Mouse (Mus musculus): ENCODE results near the gene Limch1. TPM values are rescaled to one million over a fixed set of nuclear protein-coding genes. Genes with fewer than 3 reads are reported as not detected.

Limch1 gene
- polyA plus RNA-seq, 1 experiment from 2014 or later = 25.1 TPM

GRCm38 (mm10) chr5:66861232-66862035 is 115.8 kb downstream of the Limch1 start:
- H3K4me3 ChIP-seq = no peak overlapping the region; the same call in 1 of the 2 replicates
- WGBS = 36% methylated on average over 17 of the region's 17 CpGs
- H3K9me3 ChIP-seq = no peaks in the 10 kb centered on the region
- no peak for ATAC-seq (ENCODE audit: extremely low read depth, insufficient number of reproducible peaks, low FRiP score, low TSS enrichment)
- H3K27ac ChIP-seq (replicated peaks) = peak overlapping the region; percentile 15; the same call in 1 of the 2 replicates
- H3K4me2 ChIP-seq = peak overlapping the region; percentile 39
- H3K9ac ChIP-seq = peak overlapping the region; percentile 50; the same call in 1 of the 2 replicates
- H3K27me3 ChIP-seq (replicated peaks) = no peaks in the 10 kb centered on the region
- peaks cover 39% of the 10 kb centered on the region for H3K4me1 ChIP-seq
- H3K36me3 ChIP-seq = no peaks in the 10 kb centered on the region

- no peaks in the 10 kb centered on the region for H3K27me3 ChIP-seq (replicated peaks)
- ATAC-seq (ENCODE audit: extremely low read depth, insufficient number of reproducible peaks, low FRiP score, low TSS enrichment) = no peak
- no peak overlapping the region for H3K4me3 ChIP-seq
- H3K4me1 ChIP-seq = peaks cover 32% of the 10 kb centered on the region
- WGBS = 30% methylated on average over 4 of the region's 4 CpGs
- no peak overlapping the region for H3K27ac ChIP-seq (replicated peaks)
- H3K9me3 ChIP-seq = no peaks in the 10 kb centered on the region
- no peaks in the 10 kb centered on the region for H3K36me3 ChIP-seq
- H3K4me2 ChIP-seq = no peak overlapping the region
- H3K9ac ChIP-seq = no peak overlapping the region
Measured at GRCm38 (mm10) chr5:66862151-66862550, 116.5 kb downstream of the Limch1 start.

- Histone ChIP-seq H3K36me3 (no peaks in the 10 kb centered on the region), H3K27me3 (replicated peaks) (no peaks in the 10 kb centered on the region), H3K9me3 (no peaks in the 10 kb centered on the region), H3K4me1 (peaks cover 26% of the 10 kb centered on the region), H3K4me2 (no peak overlapping the region), H3K27ac (replicated peaks) (no peak overlapping the region), H3K9ac (no peak overlapping the region), H3K4me3 (no peak overlapping the region)
- 45% methylated on average over 5 of the region's 5 CpGs for WGBS
- ATAC-seq (ENCODE audit: extremely low read depth, insufficient number of reproducible peaks, low FRiP score, low TSS enrichment) = no peak
Measured at GRCm38 (mm10) chr5:66865229-66865628, 119.6 kb downstream of the Limch1 start.

- no peak for ATAC-seq (ENCODE audit: extremely low read depth, insufficient number of reproducible peaks, low FRiP score, low TSS enrichment)
- 61% methylated on average over 8 of the region's 8 CpGs for WGBS
- Histone ChIP-seq H3K4me2 (no peak overlapping the region), H3K27ac (replicated peaks) (no peak overlapping the region), H3K27me3 (replicated peaks) (no peaks in the 10 kb centered on the region), H3K9ac (no peak overlapping the region), H3K4me1 (peaks cover 19% of the 10 kb centered on the region), H3K36me3 (no peaks in the 10 kb centered on the region), H3K4me3 (no peak overlapping the region), H3K9me3 (no peaks in the 10 kb centered on the region)
Measured at GRCm38 (mm10) chr5:66866019-66866418, 120.4 kb downstream of the Limch1 start.

GRCm38 (mm10) chr5:66869545-66869944 is 123.9 kb downstream of the Limch1 start:
- Histone ChIP-seq H3K9ac (no peak overlapping the region), H3K9me3 (no peaks in the 10 kb centered on the region), H3K4me3 (no peak overlapping the region), H3K4me2 (no peak overlapping the region), H3K27ac (replicated peaks) (no peak overlapping the region), H3K4me1 (0 out of 2 replicates have a peak, but pooled peaks cover 5% of the 10 kb centered on the region), H3K36me3 (no peaks in the 10 kb centered on the region), H3K27me3 (replicated peaks) (no peaks in the 10 kb centered on the region)
- WGBS = 81% methylated on average over 4 of the region's 4 CpGs
- no peak for ATAC-seq (ENCODE audit: extremely low read depth, insufficient number of reproducible peaks, low FRiP score, low TSS enrichment)

GRCm38 (mm10) chr5:66871521-66872050 is 126.0 kb downstream of the Limch1 start:
- H3K4me2 ChIP-seq = no peak overlapping the region
- WGBS = 80% methylated on average over 11 of the region's 11 CpGs
- no peaks in the 10 kb centered on the region for H3K36me3 ChIP-seq
- H3K9ac ChIP-seq = no peak overlapping the region
- H3K27me3 ChIP-seq (replicated peaks) = no peaks in the 10 kb centered on the region
- no peak overlapping the region for H3K4me3 ChIP-seq
- no peaks in the 10 kb centered on the region for H3K9me3 ChIP-seq
- no peak overlapping the region for H3K27ac ChIP-seq (replicated peaks)
- ATAC-seq (ENCODE audit: extremely low read depth, insufficient number of reproducible peaks, low FRiP score, low TSS enrichment) = no peak
- 0 out of 2 replicates have a peak, but pooled peaks cover 6% of the 10 kb centered on the region for H3K4me1 ChIP-seq

- Histone ChIP-seq H3K4me2 (no peak overlapping the region), H3K4me1 (0 out of 2 replicates have a peak, but pooled peaks cover 6% of the 10 kb centered on the region), H3K36me3 (no peaks in the 10 kb centered on the region), H3K9me3 (no peaks in the 10 kb centered on the region), H3K4me3 (no peak overlapping the region), H3K9ac (no peak overlapping the region), H3K27ac (replicated peaks) (no peak overlapping the region), H3K27me3 (replicated peaks) (no peaks in the 10 kb centered on the region)
- no peak for ATAC-seq (ENCODE audit: extremely low read depth, insufficient number of reproducible peaks, low FRiP score, low TSS enrichment)
- 69% methylated on average over 4 of the region's 4 CpGs for WGBS
Measured at GRCm38 (mm10) chr5:66872053-66872452, 126.4 kb downstream of the Limch1 start.

GRCm38 (mm10) chr5:66872681-66873080 is 127.1 kb downstream of the Limch1 start:
- Histone ChIP-seq H3K4me3 (no peak overlapping the region), H3K4me1 (0 out of 2 replicates have a peak, but pooled peaks cover 6% of the 10 kb centered on the region)
- WGBS = 82% methylated on average over 6 of the region's 6 CpGs

GRCm38 (mm10) chr5:66876018-66876805 is 130.6 kb downstream of the Limch1 start:
- Histone ChIP-seq H3K4me1 (0 out of 2 replicates have a peak, but pooled peaks cover 6% of the 10 kb centered on the region), H3K27ac (replicated peaks) (no peak overlapping the region), H3K36me3 (no peaks in the 10 kb centered on the region), H3K9ac (no peak overlapping the region), H3K4me3 (no peak overlapping the region), H3K9me3 (no peaks in the 10 kb centered on the region), H3K27me3 (replicated peaks) (no peaks in the 10 kb centered on the region), H3K4me2 (no peak overlapping the region)
- ATAC-seq (ENCODE audit: extremely low read depth, insufficient number of reproducible peaks, low FRiP score, low TSS enrichment) = no peak
- WGBS = 54% methylated on average over 10 of the region's 10 CpGs

More at GRCm38 (mm10) chr5:66872681-66873080, 127.1 kb downstream of the Limch1 start:
- Histone ChIP-seq H3K36me3 (no peaks in the 10 kb centered on the region), H3K9ac (no peak overlapping the region), H3K9me3 (no peaks in the 10 kb centered on the region), H3K4me2 (no peak overlapping the region), H3K27ac (replicated peaks) (no peak overlapping the region), H3K27me3 (replicated peaks) (no peaks in the 10 kb centered on the region)
- no peak for ATAC-seq (ENCODE audit: extremely low read depth, insufficient number of reproducible peaks, low FRiP score, low TSS enrichment)

- Histone ChIP-seq H3K27me3 (replicated peaks) (no peaks in the 10 kb centered on the region), H3K4me1 (peaks cover 13% of the 10 kb centered on the region), H3K9ac (no peak overlapping the region), H3K27ac (replicated peaks) (no peak overlapping the region), H3K4me2 (no peak overlapping the region), H3K36me3 (no peaks in the 10 kb centered on the region), H3K4me3 (no peak overlapping the region), H3K9me3 (no peaks in the 10 kb centered on the region)
- 61% methylated on average over 5 of the region's 5 CpGs for WGBS
- ATAC-seq (ENCODE audit: extremely low read depth, insufficient number of reproducible peaks, low FRiP score, low TSS enrichment) = no peak
Measured at GRCm38 (mm10) chr5:66877066-66877465, 131.4 kb downstream of the Limch1 start.

GRCm38 (mm10) chr5:66881901-66882341 is 136.3 kb downstream of the Limch1 start:
- Histone ChIP-seq H3K9me3 (peaks cover 10% of the 10 kb centered on the region), H3K27me3 (replicated peaks) (no peaks in the 10 kb centered on the region), H3K36me3 (0 out of 2 replicates have a peak, but pooled peaks cover 4% of the 10 kb centered on the region), H3K4me3 (no peak overlapping the region), H3K4me2 (no peak overlapping the region), H3K27ac (replicated peaks) (no peak overlapping the region), H3K4me1 (peaks cover 18% of the 10 kb centered on the region), H3K9ac (no peak overlapping the region)
- WGBS = 13% methylated on average over 3 of the region's 3 CpGs
- ATAC-seq (ENCODE audit: extremely low read depth, insufficient number of reproducible peaks, low FRiP score, low TSS enrichment) = no peak

All from heart, embryonic 13.5 days (tissue).